Mouse (Mus musculus) heart, postnatal 0 days (tissue): ENCODE measurements at regions not wholly inside any gene's neighbourhood (a gene's known extent, or its start where the extent isn't known, plus 50 kb on each side); places are given as distances from the start of the nearest gene placed in this dataset.
A peak's percentile ranks its signal among the peaks of the same experiment; 100 is the strongest.

Experiments used
- ATAC-seq: fragments of 200-750 bp; cut with Nextera tagmentation; 2 replicates; pipeline ENCODE4 v1.8.0; 2017; ENCODE audit warnings: low read depth, moderate number of reproducible peaks, moderate library complexity; ENCODE audit not compliant: insufficient read depth
- DNase-seq: peaks from one replicate; pipeline ENCODE4 v3.0.0-alpha.2; 2016; ENCODE audit warnings: low spot score
- H3K27ac ChIP-seq: fragments of 300-500 bp; sonication (generic); 2 replicates; pipeline ENCODE4 v1.5.1; 2014; ENCODE audit warnings: low read depth, mild to moderate bottlenecking
- H3K27me3 ChIP-seq: fragments of 300-500 bp; sonication (generic); 2 replicates; pipeline ENCODE4 v1.6.1; 2014; ENCODE audit warnings: low read length, mixed read lengths; ENCODE audit not compliant: control insufficient read depth, insufficient read depth
- H3K36me3 ChIP-seq: fragments of 300-500 bp; sonication (generic); replicated peaks from 2 replicates; pipeline ENCODE4 v1.6.1; 2014; ENCODE audit warnings: low read length, mixed read lengths; ENCODE audit not compliant: control insufficient read depth, insufficient read depth
- H3K4me1 ChIP-seq: fragments of 300-500 bp; sonication (generic); 2 replicates; pipeline ENCODE4 v1.6.1; 2014; ENCODE audit warnings: antibody characterized with exemption; ENCODE audit not compliant: control insufficient read depth, insufficient read depth
- H3K4me2 ChIP-seq: fragments of 300-500 bp; sonication (generic); 2 replicates; pipeline ENCODE4 v1.6.1; 2014; ENCODE audit warnings: low read depth, mild to moderate bottlenecking, low read length, moderate library complexity
- H3K4me3 ChIP-seq: fragments of 300-500 bp; sonication (generic); 2 replicates; pipeline ENCODE4 v1.5.1; 2014; ENCODE audit warnings: low read depth, low read length
- H3K9ac ChIP-seq: fragments of 300-500 bp; sonication (generic); replicated peaks from 2 replicates; pipeline ENCODE4 v1.6.1; 2014; ENCODE audit warnings: low read depth, low read length, mixed read lengths
- H3K9me3 ChIP-seq: fragments of 300-500 bp; sonication (generic); replicated peaks from 2 replicates; pipeline ENCODE4 v1.6.1; 2016; ENCODE audit warnings: low read length; ENCODE audit not compliant: control insufficient read depth
- CTCF ChIP-seq: IDR thresholded peaks from 2 replicates; pipeline ENCODE4 v1.5.1; 2016; ENCODE audit warnings: antibody characterized with exemption, control low read depth, low read depth
- EP300 ChIP-seq: IDR thresholded peaks from 2 replicates; pipeline ENCODE4 v1.6.1; 2016; ENCODE audit warnings: antibody characterized with exemption, low read depth
- WGBS: fragments of 180-500 bp; shearing (Covaris S2); extraction: QIAGEN DNeasy Blood & Tissue Kit; methylation state at CpG from one replicate; pipeline ENCODE4 v1.1.7; 2014; 5-methylcytosine and 5-hydroxymethylcytosine counted together

- H3K27ac ChIP-seq: no peak overlapping the region
- H3K4me3 ChIP-seq: no peak overlapping the region
- H3K36me3 ChIP-seq: no peaks in the 10 kb centered on the region
- H3K27me3 ChIP-seq: no peaks in the 10 kb centered on the region
- TF ChIP-seq CTCF (no peak), EP300 (no peak)
- H3K9ac ChIP-seq: no peak overlapping the region
- no peak overlapping the region for H3K4me2 ChIP-seq
- DNase-seq (no peak), ATAC-seq (no peak)
- H3K9me3 ChIP-seq: no peaks in the 10 kb centered on the region
- WGBS: 91% methylated on average over 6 of the region's 6 CpGs
- no peaks in the 10 kb centered on the region for H3K4me1 ChIP-seq
Observed at GRCm38 (mm10) chr10:42131798-42132197, 113.6 kb upstream of the Armc2 start.

- Histone ChIP-seq H3K36me3 (no peaks in the 10 kb centered on the region), H3K4me3 (no peak overlapping the region), H3K27me3 (no peaks in the 10 kb centered on the region), H3K27ac (no peak overlapping the region), H3K9me3 (no peaks in the 10 kb centered on the region), H3K4me2 (no peak overlapping the region), H3K9ac (no peak overlapping the region), H3K4me1 (no peaks in the 10 kb centered on the region)
- 53% methylated on average over 2 of the region's 2 CpGs for WGBS
- TF ChIP-seq CTCF (no peak), EP300 (no peak)
- DNase-seq: no peak
- no peak for ATAC-seq
Observed at GRCm38 (mm10) chr10:42131298-42131697, 113.1 kb upstream of the Armc2 start.

- Histone ChIP-seq H3K27me3 (no peaks in the 10 kb centered on the region), H3K27ac (no peak overlapping the region)
- WGBS: 70% methylated on average over 14 of the region's 14 CpGs
Observed at GRCm38 (mm10) chr10:42127865-42128419, 109.7 kb upstream of the Armc2 start.

GRCm38 (mm10) chr10:42126816-42127215 is 108.6 kb upstream of the Armc2 start:
- H3K9me3 ChIP-seq: no peaks in the 10 kb centered on the region
- no peak overlapping the region for H3K27ac ChIP-seq
- H3K4me3 ChIP-seq: no peak overlapping the region
- ATAC-seq (no peak), DNase-seq (no peak)
- TF ChIP-seq CTCF (no peak), EP300 (no peak)
- 92% methylated on average over 1 of the region's 1 CpGs for WGBS
- H3K36me3 ChIP-seq: no peaks in the 10 kb centered on the region
- H3K9ac ChIP-seq: no peak overlapping the region
- no peak overlapping the region for H3K4me2 ChIP-seq
- H3K4me1 ChIP-seq: peaks cover 11% of the 10 kb centered on the region
- no peaks in the 10 kb centered on the region for H3K27me3 ChIP-seq

More at GRCm38 (mm10) chr10:42127865-42128419, 109.7 kb upstream of the Armc2 start:
- H3K4me1 ChIP-seq: peaks cover 1% of the 10 kb centered on the region
- DNase-seq: no peak
- no peak overlapping the region for H3K4me2 ChIP-seq
- no peak overlapping the region for H3K9ac ChIP-seq
- no peaks in the 10 kb centered on the region for H3K9me3 ChIP-seq
- no peak for TF ChIP-seq EP300
- no peak for TF ChIP-seq CTCF
- no peak overlapping the region for H3K4me3 ChIP-seq
- ATAC-seq: no peak
- H3K36me3 ChIP-seq: no peaks in the 10 kb centered on the region

GRCm38 (mm10) chr10:42122768-42123635 is 104.8 kb upstream of the Armc2 start:
- H3K27ac ChIP-seq: peak overlapping the region; percentile 36; the same call in 1 of the 2 replicates
- no peaks in the 10 kb centered on the region for H3K9me3 ChIP-seq
- no peak overlapping the region for H3K4me2 ChIP-seq
- 31% methylated on average over 7 of the region's 7 CpGs for WGBS
- no peak for DNase-seq
- H3K27me3 ChIP-seq: no peaks in the 10 kb centered on the region
- H3K9ac ChIP-seq: no peak overlapping the region
- H3K4me1 ChIP-seq: peaks cover 11% of the 10 kb centered on the region
- no peak overlapping the region for H3K4me3 ChIP-seq
- peak; percentile 62 for ATAC-seq
- TF ChIP-seq EP300 (no peak), CTCF (no peak)
- H3K36me3 ChIP-seq: no peaks in the 10 kb centered on the region
